Mouse (Mus musculus) left cerebral cortex, adult 9 months (tissue): ENCODE results near the gene Scube3.
"Not testable (repeated sequence)": the region's sequence is repeated elsewhere in the genome, so short reads cannot be mapped to it uniquely, and the experiment has no call there.

ENCODE experiments used
- DNase-seq, 2 experiments: peaks; one replicate each; pipeline ENCODE4 v3.0.0; 2022; ENCODE audit warnings: low spot score in 2 of 2

The Scube3 gene

GRCm38 (mm10) chr17:28217721-28218649, 76.0 kb downstream of the Scube3 start:
- no peak for DNase-seq

- DNase-seq = not testable (repeated sequence)
Measured at GRCm38 (mm10) chr17:28222463-28222862, 80.5 kb downstream of the Scube3 start.

- DNase-seq = peak; percentile 75 to 89
Measured at GRCm38 (mm10) chr17:28223561-28224391, 81.8 kb downstream of the Scube3 start.
